Mouse (Mus musculus): ENCODE results near the gene Gm20425.

DNA sequence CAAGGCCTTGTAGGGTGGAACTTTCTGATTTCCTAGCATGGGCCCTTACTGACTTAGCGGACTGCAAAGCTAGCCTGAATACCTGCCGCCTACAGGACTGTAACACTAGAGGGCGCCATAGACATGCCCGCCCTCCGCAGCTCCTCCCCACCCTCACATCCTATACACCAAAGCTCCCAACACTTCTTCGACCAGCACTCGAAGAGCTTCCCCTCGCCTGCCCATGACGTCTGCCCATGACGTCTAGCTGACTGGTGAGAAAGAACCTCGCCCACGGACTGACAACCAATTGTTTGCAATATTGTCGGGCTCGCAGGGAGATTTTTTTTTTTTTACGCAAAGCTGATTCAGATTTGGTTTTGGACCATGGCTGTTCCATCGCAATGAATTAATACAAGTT, 22.3 kb downstream of the Gm20425 start:
- no peak for TF ChIP-seq ZC3H11A (IDR thresholded peaks at IDR 0.05; ENCODE audit: borderline replicate concordance, low read depth, low read length)
- TF ChIP-seq CHD2 (IDR thresholded peaks at IDR 0.05; ENCODE audit: low read depth, low read length): no peak
- no peak for TF ChIP-seq HCFC1 (IDR thresholded peaks at IDR 0.05; ENCODE audit: borderline replicate concordance, insufficient read depth, low read length)
- TF ChIP-seq ZNF384 (IDR thresholded peaks at IDR 0.05; ENCODE audit: low read depth, low read length): no peak

Measured in ES-E14 (cell line).